Mouse (Mus musculus) ovary, postnatal 36 days (tissue): Measurements from ENCODE around the gene Aldh1l2.
A peak's percentile ranks its signal among the peaks of the same experiment; 100 is the strongest.
"Not testable (repeated sequence)": the region's sequence is repeated elsewhere in the genome, so short reads cannot be mapped to it uniquely, and the experiment has no call there.

Experiments
- DNase-seq: peaks from one replicate; pipeline ENCODE4 v3.0.0; 2022; ENCODE audit warnings: low spot score, mixed read lengths

Gene Aldh1l2

GRCm38 (mm10) chr10:83533910-83534283 is at the start of gene Aldh1l2:
TSS of gene Aldh1l2 (minus strand) at chr10:83534140.
- peak; percentile 76 for DNase-seq

DNA sequence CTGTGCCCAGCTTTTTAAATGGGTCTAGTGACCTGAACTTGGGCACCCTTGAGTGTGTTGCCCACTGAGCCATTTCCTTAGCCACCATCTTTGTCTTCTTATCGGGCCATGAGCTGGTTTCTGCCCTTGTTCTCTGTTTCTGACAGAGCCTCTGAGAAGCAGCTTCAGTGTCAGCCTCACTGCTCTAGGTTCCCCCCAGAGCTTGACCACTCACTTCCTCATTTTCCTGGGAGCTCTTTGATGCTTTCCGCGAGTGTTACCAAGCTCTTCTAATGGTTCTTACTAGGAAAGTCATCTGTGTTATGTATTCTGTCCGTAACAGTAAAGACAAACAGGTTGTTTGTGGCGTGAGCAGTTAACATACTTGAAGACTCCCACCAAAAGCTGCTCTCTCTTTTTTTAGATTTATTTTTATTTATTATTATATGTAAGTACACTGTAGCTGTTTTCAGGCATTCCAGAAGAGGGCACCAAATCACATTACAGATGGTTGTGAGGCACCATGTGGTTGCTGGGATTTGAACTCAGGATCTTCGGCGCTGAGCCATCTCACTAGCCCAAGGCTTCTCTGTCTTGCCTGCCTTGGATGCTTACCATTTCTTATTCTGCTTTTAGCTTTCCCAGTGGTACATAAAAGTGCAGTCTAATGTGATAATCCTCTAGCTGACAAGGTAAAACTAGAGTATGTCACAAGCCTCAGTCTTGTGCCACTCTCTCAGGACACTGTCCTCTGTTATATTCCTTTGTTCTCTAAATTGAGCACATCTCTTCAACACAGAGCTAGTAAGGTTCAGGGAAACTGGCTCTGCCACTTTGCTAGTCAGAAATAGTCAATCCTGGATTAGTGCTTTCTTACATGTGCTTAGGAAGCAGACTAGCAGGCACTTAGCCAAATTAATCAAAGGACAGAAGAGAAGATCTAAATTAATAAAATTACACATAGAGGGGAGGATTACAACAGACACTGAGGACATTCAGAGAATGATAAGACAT is 31.8 kb upstream of the Aldh1l2 start:
- DNase-seq, result no peak

GRCm38 (mm10) chr10:83563005-83563404 is 29.1 kb upstream of the Aldh1l2 start:
- no peak for DNase-seq

DNA sequence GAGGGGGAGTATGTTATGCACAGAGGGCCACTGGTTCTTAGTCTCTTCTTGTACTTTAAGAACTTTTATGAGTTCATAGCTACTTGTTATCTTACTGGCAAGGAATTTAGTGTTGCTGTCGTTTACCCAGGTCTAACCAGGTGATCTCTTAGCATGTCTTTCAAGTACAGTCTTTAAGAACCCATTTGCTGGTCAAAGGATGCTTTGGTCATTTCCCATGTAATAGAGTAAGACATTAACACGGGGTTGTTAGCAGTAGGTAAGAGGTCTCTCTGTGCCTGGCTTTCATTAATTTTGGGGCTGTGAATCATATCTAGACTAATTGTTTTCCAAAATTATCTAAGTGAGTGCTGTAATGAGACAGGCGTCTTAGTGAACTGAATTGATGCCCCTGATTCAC is 11.4 kb upstream of the Aldh1l2 start:
- DNase-seq, result no peak

- DNase-seq, result no peak
Measured at GRCm38 (mm10) chr10:83544103-83544479, 10.2 kb upstream of the Aldh1l2 start.

GRCm38 (mm10) chr10:83543439-83544102 is 9.6 kb upstream of the Aldh1l2 start, which contains the start of gene Washc4:
TSS of gene Washc4 (plus strand) at chr10:83543752.
- DNase-seq, result peak; percentile 94

DNA sequence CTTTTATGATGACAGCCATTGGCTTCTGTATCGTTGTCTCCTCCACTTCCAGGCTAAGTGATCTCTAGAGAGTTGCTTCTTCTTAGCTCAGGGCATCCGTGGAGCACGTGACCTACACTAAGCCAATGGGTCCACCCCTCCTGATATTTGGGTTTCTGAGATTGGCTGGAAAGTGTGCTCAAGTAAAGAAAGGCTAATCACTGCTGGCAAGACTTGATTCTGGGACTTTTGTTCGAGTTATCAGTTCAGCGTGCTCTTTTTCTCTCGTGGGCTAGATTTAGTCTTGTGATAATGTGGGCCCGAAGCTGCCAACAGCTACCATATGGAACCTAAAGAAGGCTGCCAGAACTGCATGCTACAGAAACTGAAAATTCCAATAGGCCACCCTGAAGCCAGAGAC is 8.3 kb upstream of the Aldh1l2 start:
- DNase-seq, result no peak

DNA sequence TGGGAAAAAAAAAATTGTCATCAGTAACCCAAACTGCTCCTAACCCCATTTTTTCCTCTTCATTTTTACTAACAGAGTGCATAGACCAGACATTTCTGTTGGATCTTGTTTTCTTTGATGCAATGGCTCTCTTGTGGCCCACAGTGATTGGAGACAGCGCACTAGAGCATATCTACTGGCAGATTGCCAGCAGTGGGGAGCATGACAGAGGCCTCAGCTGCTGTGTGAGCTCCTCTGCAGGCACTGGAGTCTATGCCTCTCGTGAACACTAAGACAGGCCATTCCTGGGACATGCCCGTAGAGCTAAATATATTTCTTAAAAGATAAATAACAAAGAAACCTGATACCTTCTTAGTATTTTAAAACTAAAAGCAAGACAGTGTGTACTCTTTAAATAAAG is 6.2 kb upstream of the Aldh1l2 start:
- no peak for DNase-seq

GRCm38 (mm10) chr10:83539311-83539980 is 5.5 kb upstream of the Aldh1l2 start:
- no peak for DNase-seq

- no peak for DNase-seq
Measured at GRCm38 (mm10) chr10:83536436-83536835, 2.5 kb upstream of the Aldh1l2 start.

GRCm38 (mm10) chr10:83533258-83533909 is 556 bp downstream of the Aldh1l2 start:
- peak; percentile 29 for DNase-seq

DNA sequence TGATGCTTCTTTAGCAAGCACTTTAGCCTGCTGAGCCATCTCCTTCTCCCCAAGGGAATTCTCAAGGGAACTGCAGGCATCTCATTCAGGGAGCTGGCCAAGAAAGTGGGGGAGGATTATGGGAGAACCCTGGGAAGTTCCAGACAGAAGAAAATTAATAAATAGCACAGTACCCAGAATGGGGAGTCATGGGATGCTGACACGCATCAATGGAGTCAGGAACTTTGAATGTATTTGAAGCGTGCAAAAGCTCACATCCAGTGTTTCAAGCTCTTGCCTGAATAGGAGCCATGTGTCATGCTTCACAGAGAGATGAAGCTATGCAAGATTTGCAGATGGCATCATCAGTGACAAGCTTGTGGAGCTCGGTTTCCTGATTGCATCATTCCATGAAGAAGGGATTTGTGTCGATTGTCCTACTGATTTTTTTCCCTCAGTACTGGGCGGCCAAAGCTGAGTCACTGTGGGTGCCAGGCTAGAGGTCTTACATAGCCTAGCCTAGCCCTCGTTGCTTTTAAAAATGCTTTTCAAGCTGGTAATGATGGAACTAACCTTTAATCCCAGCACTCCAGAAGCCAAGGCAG is 3.5 kb downstream of the Aldh1l2 start:
- no peak for DNase-seq

- not testable (repeated sequence) for DNase-seq
Measured at GRCm38 (mm10) chr10:83524238-83524637, 9.7 kb downstream of the Aldh1l2 start.

DNA sequence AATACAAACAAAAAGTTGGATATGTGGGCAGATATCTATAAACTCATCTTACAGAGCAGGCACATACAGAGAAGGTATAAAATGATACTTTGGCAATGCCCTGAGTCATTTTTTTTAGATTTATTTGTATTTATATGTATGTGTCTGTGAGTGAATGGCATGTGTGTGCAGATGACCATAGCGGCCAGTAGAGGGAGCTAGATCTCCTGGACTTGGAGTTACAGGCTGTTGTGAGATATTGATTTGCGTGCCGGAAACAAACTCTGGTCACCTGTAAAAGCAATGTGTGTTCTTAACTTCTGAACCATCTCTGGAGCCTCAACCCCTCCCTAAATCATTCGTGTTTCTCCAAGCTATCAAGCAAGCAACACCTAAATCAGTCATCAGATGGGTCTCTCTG is 12.9 kb downstream of the Aldh1l2 start:
- no peak for DNase-seq

DNA sequence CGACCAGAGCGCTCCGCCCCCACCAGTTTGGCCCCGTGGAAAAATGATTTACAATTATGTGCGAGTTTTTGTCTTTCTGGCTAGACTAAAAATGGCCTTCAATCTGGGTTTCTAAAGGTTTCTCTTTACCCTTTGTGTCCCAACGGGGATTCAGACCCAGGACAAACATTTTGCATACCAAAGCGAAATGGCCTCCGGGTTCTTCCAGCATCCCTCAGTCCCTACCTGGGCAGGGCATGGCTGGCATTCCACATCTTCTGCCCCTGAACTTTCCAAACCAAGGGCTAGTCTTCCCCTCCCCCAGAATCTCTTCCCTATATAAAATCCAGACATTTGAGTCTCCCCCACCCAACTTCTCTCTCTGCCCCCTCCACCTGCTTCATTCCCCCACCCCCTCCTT is 20.2 kb downstream of the Aldh1l2 start:
- no peak for DNase-seq

DNA sequence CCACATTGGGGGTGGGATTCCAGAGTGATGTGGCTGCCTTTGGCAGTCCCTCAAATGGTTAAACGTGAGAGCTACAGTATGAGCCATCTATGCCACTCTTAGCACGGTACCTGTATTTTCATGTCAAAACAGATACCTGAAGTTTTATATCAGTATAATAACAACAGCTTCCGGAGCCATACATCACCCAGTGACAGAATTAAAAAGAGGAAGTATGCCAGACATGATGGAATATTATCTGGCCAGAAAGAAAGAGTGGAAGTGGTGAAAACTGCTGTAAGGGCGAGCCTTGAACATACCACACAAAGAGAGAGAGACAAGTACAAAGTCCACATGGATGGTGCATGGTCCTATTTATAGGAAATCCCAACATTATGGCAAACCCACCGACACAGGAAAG is 22.6 kb downstream of the Aldh1l2 start:
- DNase-seq, result no peak

GRCm38 (mm10) chr10:83508962-83509660 is 24.8 kb downstream of the Aldh1l2 start:
- no peak for DNase-seq

GRCm38 (mm10) chr10:83497321-83497720 is 36.6 kb downstream of the Aldh1l2 start:
- no peak for DNase-seq

GRCm38 (mm10) chr10:83490506-83490905 is 43.4 kb downstream of the Aldh1l2 start:
- no peak for DNase-seq

GRCm38 (mm10) chr10:83477286-83477685 is 56.7 kb downstream of the Aldh1l2 start:
- no peak for DNase-seq

GRCm38 (mm10) chr10:83475226-83475625 is 58.7 kb downstream of the Aldh1l2 start:
- DNase-seq, result no peak
